Mouse (Mus musculus) hindbrain, embryonic 14.5 days (tissue): ENCODE data around the gene Hsp90aa1. TPM values are rescaled to one million over a fixed set of nuclear protein-coding genes. Genes with fewer than 3 reads are reported as not detected.
"Not testable (repeated sequence)": the region's sequence is repeated elsewhere in the genome, so short reads cannot be mapped to it uniquely, and the experiment has no call there.

Source experiments
- ATAC-seq: fragments of 200-750 bp; cut with Nextera tagmentation; 2 replicates; pipeline ENCODE4 v1.8.0; 2017; ENCODE audit warnings: moderate number of reproducible peaks, mild to moderate bottlenecking, moderate TSS enrichment, moderate library complexity; ENCODE audit not compliant: low FRiP score
- DNase-seq: peaks from one replicate; pipeline ENCODE4 v3.0.0-alpha.2; 2015; ENCODE audit warnings: low spot score
- H3K27ac ChIP-seq: fragments of 300-500 bp; sonication (generic); 2 replicates; pipeline ENCODE4 v1.5.1; 2014; ENCODE audit warnings: mild to moderate bottlenecking, moderate library complexity
- H3K27me3 ChIP-seq: fragments of 300-500 bp; sonication (generic); 2 replicates; pipeline ENCODE4 v1.6.1; 2014; ENCODE audit warnings: mild to moderate bottlenecking, low read length, mixed read lengths; ENCODE audit not compliant: control insufficient read depth, insufficient read depth
- H3K36me3 ChIP-seq: fragments of 300-500 bp; sonication (generic); replicated peaks from 2 replicates; pipeline ENCODE4 v1.6.1; 2014; ENCODE audit not compliant: control insufficient read depth, insufficient read depth
- H3K4me1 ChIP-seq: fragments of 300-500 bp; sonication (generic); replicated peaks from 2 replicates; pipeline ENCODE4 v1.6.1; 2014; ENCODE audit warnings: antibody characterized with exemption, low read length, mixed read lengths; ENCODE audit not compliant: control insufficient read depth, insufficient read depth
- H3K4me2 ChIP-seq: fragments of 300-500 bp; sonication (generic); replicated peaks from 2 replicates; pipeline ENCODE4 v1.6.1; 2014; ENCODE audit warnings: mild to moderate bottlenecking, moderate library complexity
- H3K4me3 ChIP-seq: fragments of 300-500 bp; sonication (generic); replicated peaks from 2 replicates; pipeline ENCODE4 v1.5.1; 2014; ENCODE audit warnings: mild to moderate bottlenecking, low read length
- H3K9ac ChIP-seq: fragments of 300-500 bp; sonication (generic); 2 replicates; pipeline ENCODE4 v1.6.1; 2014
- H3K9me3 ChIP-seq: fragments of 300-500 bp; sonication (generic); 2 replicates; pipeline ENCODE4 v1.6.1; 2016; ENCODE audit warnings: low read length; ENCODE audit not compliant: control insufficient read depth
- WGBS: fragments of 180-500 bp; shearing (Covaris S2); extraction: QIAGEN DNeasy Blood & Tissue Kit; methylation state at CpG from one replicate; pipeline ENCODE4 v1.1.7; 2014; 5-methylcytosine and 5-hydroxymethylcytosine counted together
- polyA plus RNA-seq: library from polyadenylated mRNA; unstranded; fragments of >200 nt; fragmentation: Nextera tagmentation; extraction: Ambion mirVana; gene quantifications from 2 replicates; pipeline ENCODE4 v1.2.1, GENCODE M21; 2014

The Hsp90aa1 gene
- polyA plus RNA-seq, result 1,388 and 1,430 TPM in 2 replicates

- Histone ChIP-seq H3K9ac (no peak within 1 kb of the TSS), H3K4me3 (no peak within 1 kb of the TSS), H3K27me3 (no peaks in the 10 kb centered on the region), H3K4me2 (no peak within 1 kb of the TSS), H3K9me3 (no peaks in the 10 kb centered on the region), H3K27ac (no peak within 1 kb of the TSS), H3K36me3 (no peaks in the 10 kb centered on the region), H3K4me1 (0 out of 2 replicates have a peak, but pooled peaks cover 6% of the 10 kb centered on the region)
- DNase-seq, result no peak
- ATAC-seq, result no peak
- WGBS, result 50% methylated on average over 4 of the region's 4 CpGs
Observed at GRCm38 (mm10) chr12:110702556-110702955, at the start of gene Hsp90aa1. Hsp90aa1 (minus strand) TSS chr12:110702728.

GRCm38 (mm10) chr12:110750770-110751439, 48.4 kb upstream of the Hsp90aa1 start:
- Histone ChIP-seq H3K27me3 (no peaks in the 10 kb centered on the region), H3K9me3 (no peaks in the 10 kb centered on the region), H3K27ac (no peak overlapping the region), H3K9ac (no peak overlapping the region), H3K4me2 (no peak overlapping the region), H3K4me1 (no peaks in the 10 kb centered on the region), H3K36me3 (no peaks in the 10 kb centered on the region; the same call in 1 of the 2 replicates), H3K4me3 (no peak overlapping the region)
- no peak for DNase-seq
- no peak for ATAC-seq
- WGBS, result 88% methylated on average over 10 of the region's 10 CpGs

GRCm38 (mm10) chr12:110738158-110738921, 35.8 kb upstream of the Hsp90aa1 start:
- peaks cover 6% of the 10 kb centered on the region for H3K27me3 ChIP-seq
- no peaks in the 10 kb centered on the region for H3K36me3 ChIP-seq
- H3K4me1 ChIP-seq, result peaks cover 12% of the 10 kb centered on the region
- peak overlapping the region; percentile 85 for H3K27ac ChIP-seq
- peak overlapping the region; percentile 66 for H3K4me2 ChIP-seq
- DNase-seq (no peak), ATAC-seq (peak; percentile 81)
- H3K9ac ChIP-seq, result peak overlapping the region; percentile 79
- H3K4me3 ChIP-seq, result peak overlapping the region; percentile 87
- WGBS, result under 1% methylated on average over 67 of the region's 72 CpGs
- H3K9me3 ChIP-seq, result no peaks in the 10 kb centered on the region

- Histone ChIP-seq H3K4me2 (peak within 1 kb of the TSS; percentile 69), H3K36me3 (no peaks in the 10 kb centered on the region), H3K9me3 (no peaks in the 10 kb centered on the region), H3K27me3 (peaks cover 6% of the 10 kb centered on the region), H3K4me1 (peaks cover 12% of the 10 kb centered on the region), H3K9ac (peak within 1 kb of the TSS; percentile 79), H3K4me3 (peak within 1 kb of the TSS; percentile 87), H3K27ac (peak within 1 kb of the TSS; percentile 85)
- ATAC-seq (peak; percentile 96), DNase-seq (peak; percentile 98)
- 1% methylated on average over 68 of the region's 69 CpGs for WGBS
Observed at GRCm38 (mm10) chr12:110737170-110738157, 34.9 kb upstream of the Hsp90aa1 start, which contains the start of gene Wdr20. Wdr20 (plus strand) TSS chr12:110737944.

DNA sequence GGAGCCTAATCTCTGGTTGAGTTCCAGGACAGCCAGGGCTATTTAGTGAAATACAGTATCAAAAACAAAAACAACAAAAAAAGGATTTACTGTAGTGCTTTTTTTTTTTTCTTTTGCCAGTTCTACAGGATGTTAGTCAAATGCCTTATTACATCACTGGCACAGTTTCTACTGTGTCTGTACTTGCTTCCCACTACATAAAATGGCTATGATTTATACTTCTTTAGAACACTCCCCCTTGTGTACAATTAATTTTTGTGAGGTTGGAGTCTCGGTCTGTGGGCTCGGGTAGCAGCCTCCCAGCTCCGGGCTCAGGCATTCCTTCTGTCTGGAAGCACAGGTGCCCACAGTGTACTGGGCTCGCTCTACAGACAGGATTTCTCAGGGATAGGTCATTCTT, 34.1 kb upstream of the Hsp90aa1 start:
- Histone ChIP-seq H3K27me3 (peaks cover 6% of the 10 kb centered on the region), H3K4me3 (peak overlapping the region; percentile 87), H3K27ac (no peak overlapping the region), H3K9me3 (no peaks in the 10 kb centered on the region), H3K4me1 (peaks cover 12% of the 10 kb centered on the region), H3K4me2 (peak overlapping the region; percentile 69), H3K36me3 (no peaks in the 10 kb centered on the region), H3K9ac (peak overlapping the region; percentile 66; the same call in 1 of the 2 replicates)
- ATAC-seq, result no peak
- 14% methylated on average over 4 of the region's 4 CpGs for WGBS
- peak; percentile 29 for DNase-seq

DNA sequence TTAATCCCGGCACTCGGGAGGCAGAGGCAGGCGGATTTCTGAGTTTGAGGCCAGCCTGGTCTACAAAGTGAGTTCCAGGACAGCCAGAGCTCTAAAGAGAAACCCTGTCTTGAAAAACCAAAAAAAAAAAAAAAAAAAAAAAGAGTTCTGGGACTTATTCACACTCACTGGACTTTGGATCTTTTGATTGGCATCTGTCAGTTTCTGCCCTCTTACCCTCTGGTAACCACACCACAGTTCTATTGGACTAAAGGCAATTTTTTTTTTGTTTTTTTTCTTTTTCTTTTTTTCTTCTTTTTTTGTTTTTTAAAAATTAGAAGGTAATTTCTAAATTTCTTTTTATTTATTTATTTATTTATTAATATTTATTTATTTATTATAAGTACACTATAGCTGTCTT, 30.7 kb upstream of the Hsp90aa1 start:
- H3K4me2 ChIP-seq, DNase-seq, H3K9ac ChIP-seq, ATAC-seq, H3K9me3 ChIP-seq, H3K4me3 ChIP-seq, H3K36me3 ChIP-seq, H3K27ac ChIP-seq, H3K27me3 ChIP-seq, H3K4me1 ChIP-seq: not testable (repeated sequence)
- WGBS, result 94% methylated on average over 3 of the region's 3 CpGs

DNA sequence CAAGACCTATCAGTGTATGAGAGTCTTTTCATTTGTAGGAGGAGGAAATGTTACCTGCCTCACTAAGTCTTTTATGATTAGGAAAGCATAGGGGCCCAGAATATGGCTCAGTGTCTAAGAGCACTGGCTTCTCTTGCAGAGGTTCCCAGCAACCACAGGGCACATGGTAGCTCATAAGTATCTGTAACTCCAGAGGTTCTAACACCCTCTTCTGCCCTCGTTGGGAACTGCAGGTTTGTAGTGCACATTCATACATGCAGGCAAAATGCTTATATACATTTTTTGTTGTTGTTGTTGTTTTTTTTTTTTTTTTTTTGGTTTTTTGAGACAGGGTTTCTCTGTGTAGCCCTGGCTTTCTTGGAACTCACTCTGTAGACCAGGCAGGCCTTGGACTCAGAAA, 23.9 kb upstream of the Hsp90aa1 start:
- Histone ChIP-seq H3K27ac (no peak overlapping the region), H3K9ac (no peak overlapping the region), H3K4me2 (no peak overlapping the region), H3K4me3 (no peak overlapping the region), H3K9me3 (no peaks in the 10 kb centered on the region), H3K4me1 (no peaks in the 10 kb centered on the region), H3K36me3 (no peaks in the 10 kb centered on the region), H3K27me3 (no peaks in the 10 kb centered on the region)
- ATAC-seq, result no peak
- WGBS, result 59% methylated on average over 1 of the region's 1 CpGs
- no peak for DNase-seq

GRCm38 (mm10) chr12:110725489-110725888, 23.0 kb upstream of the Hsp90aa1 start:
- H3K9me3 ChIP-seq, result no peaks in the 10 kb centered on the region
- H3K27ac ChIP-seq, result no peak overlapping the region
- H3K27me3 ChIP-seq, result peaks cover under 1% of the 10 kb centered on the region; the same call in 1 of the 2 replicates
- H3K4me3 ChIP-seq, result no peak overlapping the region
- no peaks in the 10 kb centered on the region for H3K36me3 ChIP-seq
- H3K4me2 ChIP-seq, result no peak overlapping the region
- DNase-seq (no peak), ATAC-seq (no peak)
- H3K4me1 ChIP-seq, result no peaks in the 10 kb centered on the region
- WGBS, result 80% methylated on average over 5 of the region's 5 CpGs
- H3K9ac ChIP-seq, result no peak overlapping the region
